Mouse (Mus musculus) liver, adult (tissue): Measurements from ENCODE around the gene Spsb2.

Source experiments
- GATA4 ChIP-seq: IDR thresholded peaks from 2 replicates; pipeline ENCODE4 v1.6.1; 2014; ENCODE audit warnings: mild to moderate bottlenecking, low read length; ENCODE audit not compliant: insufficient replicate concordance

Gene Spsb2

DNA sequence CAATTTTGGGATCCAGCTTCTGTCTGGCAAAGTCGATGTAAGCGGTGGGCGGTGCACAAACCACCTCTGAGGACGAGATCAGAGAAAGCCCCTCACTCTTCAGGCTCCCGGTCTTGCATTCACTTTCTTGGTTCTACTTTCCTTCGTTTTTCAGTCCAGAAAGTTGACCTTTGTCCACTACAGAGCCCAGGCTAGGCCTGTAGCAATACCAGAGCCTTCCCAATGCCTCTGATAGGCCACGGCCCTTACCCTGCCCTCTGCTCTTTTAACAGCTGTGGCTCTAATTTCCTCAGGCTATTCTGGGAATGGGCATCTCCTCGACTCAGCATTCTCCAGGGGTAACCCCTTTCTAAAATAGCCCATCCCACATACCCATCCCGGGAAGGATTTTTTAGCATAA is 4.4 kb downstream of the Spsb2 start:
- no peak for TF ChIP-seq GATA4

DNA sequence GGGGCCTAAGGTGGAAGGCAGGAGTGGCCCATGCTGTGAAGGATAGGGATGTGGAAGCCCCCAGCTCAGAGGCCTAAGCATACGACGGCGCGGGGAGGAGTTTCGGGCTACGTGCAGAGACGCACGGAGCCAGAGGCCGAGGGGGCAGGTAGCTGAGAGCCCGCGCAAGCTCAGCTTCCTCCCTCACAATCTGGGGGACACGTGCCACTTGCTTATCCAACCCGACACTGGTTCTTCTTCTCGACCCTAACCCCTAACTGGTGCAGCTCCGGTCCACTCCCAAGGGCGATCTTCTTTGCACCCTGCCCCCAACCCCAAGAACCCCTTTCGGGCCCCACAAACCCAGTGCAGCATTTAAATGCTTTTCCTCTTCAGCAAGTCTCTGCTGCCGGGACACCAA is 5.0 kb downstream of the Spsb2 start:
- no peak for TF ChIP-seq GATA4

DNA sequence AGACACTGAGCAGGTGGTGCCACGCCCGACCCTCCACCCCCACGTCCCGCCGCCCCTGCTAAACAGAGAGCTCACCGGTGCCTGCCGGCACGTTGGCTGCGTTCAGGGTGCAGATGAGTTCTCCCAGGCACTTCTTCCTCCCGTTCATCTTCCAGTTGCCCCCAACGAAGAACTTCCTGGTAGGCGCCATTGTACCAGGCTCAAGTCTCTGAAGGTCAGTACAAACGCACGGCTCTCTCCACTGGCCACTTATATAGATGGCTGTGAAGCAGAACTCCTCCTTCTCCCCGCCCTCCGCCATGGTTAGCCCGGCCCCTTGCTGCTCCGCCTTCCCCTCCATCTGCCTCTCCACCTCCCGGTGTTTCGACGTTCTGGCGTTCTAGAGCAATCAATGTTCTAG is 5.5 kb downstream of the Spsb2 start, which contains the start of gene Tpi1:
TSS of gene Tpi1 (minus strand) at position 364 of the 400 bp plus-strand sequence.
- TF ChIP-seq GATA4 = no peak

DNA sequence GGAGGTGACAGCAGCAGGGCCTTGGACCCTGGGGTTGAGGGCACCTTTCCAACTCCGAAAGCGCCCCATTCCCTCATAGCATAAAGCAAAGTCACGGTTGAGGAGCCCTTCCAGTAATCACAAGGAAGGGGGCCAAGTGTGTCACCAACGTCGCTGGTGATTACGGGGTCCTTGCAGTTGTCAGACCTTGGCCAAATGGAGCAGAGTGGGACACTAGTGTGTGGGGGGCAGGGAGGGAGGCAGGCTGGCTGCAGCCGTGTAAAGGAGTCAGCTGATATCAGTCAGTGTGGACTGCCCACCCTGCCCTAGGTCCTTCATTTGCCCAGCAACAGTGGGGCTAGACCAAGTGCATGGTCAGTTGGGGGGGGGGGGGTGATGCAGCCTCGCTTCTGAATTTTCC is 6.0 kb downstream of the Spsb2 start:
- no peak for TF ChIP-seq GATA4

DNA sequence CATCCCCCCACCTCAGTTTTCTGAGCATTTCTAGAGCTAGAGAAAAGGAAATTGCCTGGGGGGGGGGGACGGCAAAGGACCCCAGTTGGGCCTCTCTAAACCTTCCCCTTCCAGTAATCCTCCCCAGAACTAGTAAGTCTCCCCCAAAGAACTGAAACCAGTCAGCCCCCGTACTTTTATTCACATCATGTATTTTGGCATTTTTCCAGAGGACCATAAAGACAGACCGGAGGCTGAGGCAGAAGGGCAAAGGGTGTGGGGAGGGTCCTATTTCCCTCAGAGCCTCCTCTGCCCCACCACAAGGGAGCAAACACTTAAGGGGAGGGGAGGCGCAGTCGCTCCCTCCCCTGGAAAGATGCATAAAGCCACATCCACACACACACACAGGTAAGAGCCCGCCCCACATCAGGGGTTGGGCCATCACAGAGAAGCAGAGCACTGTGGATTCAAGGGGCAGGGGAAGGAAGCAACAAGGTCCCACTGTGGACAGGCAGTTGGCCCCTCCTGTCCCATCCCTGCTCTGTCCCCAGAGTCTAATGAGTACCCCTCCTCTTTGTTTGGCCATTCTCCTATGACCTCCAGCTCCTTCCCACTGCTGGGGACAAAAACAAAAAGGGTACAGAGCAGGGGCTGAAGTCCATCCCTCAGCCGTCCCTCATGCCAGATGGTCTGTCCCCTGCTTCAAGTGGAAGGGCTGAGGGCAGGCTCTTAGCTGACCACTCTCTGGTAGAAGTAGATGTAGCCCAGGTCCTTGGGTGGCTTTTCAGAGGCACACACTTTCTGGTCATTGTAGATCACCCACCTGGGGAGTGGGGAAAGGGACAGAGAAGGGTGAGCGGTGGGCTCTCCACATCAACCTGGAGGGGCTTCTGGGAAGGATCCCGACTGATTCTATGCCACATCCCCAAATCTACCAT is 6.7 kb downstream of the Spsb2 start:
- TF ChIP-seq GATA4 = no peak

DNA sequence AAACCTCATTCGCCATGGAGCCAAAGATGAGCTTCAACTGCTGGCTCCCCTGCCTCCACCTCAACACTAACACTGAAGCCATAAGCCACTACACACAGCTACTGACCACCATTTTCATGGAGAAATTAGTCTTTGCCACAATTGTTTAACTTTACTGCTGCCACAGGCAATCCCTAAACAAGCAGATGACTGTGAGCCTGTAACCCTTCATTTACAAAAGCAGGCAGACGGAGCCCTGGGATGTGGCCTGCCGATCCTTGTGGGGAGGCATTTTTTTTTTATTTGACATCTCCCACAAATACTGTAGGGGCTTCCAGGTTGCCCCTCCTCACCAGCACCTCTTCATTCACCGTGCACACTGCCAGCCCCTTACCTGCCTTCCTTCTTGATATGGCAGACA is 8.2 kb downstream of the Spsb2 start:
- TF ChIP-seq GATA4 = no peak

DNA sequence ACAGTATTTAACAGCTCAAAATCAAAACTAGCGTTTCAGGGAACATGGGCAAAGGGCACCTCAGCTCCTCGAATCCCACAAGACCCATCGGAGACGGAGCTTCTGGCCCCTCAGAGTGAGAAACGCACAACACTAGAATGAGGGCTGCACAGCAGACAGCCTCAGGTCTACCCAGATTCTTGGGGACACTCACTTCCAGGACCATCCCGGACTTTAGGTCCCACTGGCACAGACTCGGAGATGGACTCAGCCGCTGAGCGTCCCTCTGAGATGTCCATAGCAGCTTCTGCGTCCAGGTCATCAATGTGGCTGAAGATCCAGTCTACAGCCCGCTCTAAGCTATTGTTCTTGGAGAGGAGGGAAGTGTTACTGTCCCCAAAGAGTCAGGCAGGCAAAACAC is 8.7 kb downstream of the Spsb2 start:
- TF ChIP-seq GATA4 = no peak

DNA sequence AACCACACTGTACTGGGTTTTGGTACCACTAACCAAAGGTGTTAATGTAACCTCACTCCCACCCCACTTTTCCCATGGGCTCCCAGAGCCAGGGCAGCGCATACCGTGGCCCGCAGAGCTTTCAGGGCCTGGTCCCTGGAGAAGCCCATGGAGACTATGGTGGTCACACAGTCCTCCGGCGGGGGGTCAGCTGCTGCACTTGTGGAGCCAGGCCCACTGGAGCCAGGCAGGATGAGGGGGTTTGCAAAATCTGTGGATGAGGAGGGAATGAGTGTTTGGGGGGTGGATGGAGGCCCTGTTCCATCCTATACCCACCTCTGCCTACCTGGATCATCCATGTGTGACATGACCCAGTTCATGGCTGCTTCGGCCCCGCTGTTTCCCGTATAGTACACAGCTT is 9.1 kb downstream of the Spsb2 start:
- TF ChIP-seq GATA4 = no peak

DNA sequence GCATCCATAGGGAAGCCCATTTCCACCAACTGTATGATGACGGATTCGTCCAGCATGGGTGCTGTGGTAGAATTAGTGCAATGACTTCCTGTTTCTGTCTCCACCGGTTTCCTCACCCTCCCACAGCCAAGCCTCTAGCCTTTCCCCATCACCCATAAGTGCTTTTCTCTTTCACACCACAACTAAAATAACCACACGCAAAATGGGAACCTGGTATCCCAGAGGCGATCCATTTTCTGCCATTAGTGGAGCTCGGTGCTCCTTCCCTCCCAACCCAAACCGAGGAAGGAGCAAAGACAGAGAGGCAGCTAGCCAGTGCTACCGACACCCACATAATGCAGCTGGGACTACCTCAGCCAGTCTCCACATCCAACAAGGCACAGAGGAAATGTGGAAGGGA is 9.5 kb downstream of the Spsb2 start:
- TF ChIP-seq GATA4 = no peak

DNA sequence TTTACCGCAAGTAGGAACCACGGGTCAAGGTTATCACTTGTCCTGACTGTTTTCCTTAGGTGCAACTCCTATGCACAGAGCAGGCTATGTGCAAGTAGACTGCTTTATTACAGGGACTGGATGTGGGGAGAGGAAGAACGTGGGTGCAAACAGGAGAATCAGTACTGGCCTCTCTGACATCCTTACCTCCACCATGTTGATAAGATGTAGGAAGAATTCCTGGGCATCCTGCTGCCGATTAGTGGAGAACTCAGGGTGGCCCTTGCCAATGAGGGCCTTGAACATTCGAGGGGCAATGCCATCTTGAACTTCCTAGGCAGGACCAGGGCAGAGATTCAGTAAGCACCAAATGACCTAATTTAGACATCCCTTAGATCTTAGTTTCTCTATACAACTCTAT is 12.4 kb downstream of the Spsb2 start:
- TF ChIP-seq GATA4 = no peak

DNA sequence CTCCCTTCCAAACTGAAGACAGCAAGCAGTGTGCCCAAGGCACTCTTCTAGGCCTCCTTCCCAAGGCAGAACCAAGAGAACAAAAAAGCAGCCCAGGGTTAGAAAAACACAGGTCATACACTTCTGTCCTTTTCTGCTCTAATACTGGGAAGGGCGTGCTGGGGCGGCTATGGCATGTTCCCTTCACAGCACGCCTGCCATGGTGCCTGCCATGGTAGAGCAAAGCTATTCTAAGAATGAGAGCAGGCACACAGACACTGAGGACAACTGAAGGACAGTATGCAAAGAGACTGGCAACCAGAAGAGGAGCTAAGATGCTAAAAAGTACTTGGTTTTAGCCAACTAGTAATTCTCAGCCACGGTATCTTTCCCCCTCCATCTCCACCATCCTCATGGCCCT is 13.6 kb downstream of the Spsb2 start:
- TF ChIP-seq GATA4 = no peak

DNA sequence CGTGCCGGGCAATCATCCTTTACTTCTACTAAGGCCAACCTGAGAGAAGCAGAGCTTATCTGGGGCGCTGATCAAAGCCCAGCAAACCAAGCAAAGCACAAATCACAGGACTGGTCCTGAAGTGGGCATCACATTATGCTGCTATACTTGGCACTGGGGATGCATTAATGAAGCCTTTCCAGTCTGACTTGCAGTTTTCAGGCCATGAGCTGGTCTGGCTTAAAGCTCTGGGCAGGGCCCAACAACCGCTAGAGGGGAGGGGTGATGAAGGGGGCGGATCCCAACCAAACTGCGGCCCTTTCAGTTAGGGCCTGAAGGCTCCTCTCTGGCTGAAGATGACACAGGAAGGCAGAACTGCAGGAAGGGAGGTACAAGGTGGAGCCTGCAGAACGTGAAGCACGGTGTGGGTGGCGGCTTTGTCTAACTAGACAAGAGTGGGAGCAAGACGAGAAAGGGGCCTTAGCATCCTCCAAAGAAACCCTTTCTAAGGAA is 19.7 kb downstream of the Spsb2 start:
- TF ChIP-seq GATA4 = no peak

DNA sequence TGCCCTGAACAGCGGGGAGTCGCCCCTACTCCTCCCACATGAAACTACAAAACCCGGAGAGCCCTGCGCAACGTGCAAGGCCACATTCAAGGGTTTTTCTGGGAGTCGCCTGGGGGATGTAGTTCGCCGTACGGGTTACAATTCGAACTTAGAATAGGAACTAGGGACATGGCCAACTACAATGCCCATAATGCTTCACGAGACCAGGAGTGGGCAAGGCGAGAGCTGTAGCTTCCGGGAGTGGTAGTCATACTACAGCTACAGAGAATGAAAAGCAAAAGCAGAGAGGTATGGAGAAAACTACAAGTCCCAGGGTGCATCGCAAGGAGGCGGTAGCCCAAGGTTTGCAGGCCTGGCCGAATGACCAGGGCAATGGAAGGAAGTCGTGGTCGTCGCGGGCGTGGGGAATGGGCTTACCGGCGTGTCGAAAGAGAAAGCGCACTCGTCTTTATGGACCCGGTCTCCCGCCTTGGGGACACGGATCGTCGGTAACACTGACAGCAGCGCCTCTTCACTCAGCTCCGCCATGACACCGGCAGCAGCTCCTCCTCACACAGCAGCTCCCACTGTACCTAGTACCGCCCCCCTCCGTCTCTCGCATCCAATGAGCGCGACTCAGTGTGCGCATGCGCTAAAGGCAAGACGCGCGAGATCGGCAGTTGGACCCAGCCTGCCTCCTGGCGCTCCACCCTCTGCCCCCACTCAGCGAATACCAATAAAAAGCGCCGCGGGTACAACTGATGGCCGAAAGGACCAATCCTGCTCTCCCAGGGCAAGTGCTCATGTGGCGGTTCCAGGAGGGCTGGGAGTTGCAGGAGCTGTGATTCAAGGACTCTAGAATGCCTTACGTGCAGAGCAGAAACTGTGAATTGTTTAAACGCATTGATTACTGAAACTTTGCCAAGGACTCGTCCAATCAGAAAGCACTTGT is 20.7 kb downstream of the Spsb2 start, which contains the start of the genes Usp5 and Cdca3:
TSS of gene Usp5 (minus strand) at position 617 of the 931 bp plus-strand sequence.
TSS of gene Cdca3 (plus strand) at position 680 of the 931 bp plus-strand sequence.
- no peak for TF ChIP-seq GATA4

DNA sequence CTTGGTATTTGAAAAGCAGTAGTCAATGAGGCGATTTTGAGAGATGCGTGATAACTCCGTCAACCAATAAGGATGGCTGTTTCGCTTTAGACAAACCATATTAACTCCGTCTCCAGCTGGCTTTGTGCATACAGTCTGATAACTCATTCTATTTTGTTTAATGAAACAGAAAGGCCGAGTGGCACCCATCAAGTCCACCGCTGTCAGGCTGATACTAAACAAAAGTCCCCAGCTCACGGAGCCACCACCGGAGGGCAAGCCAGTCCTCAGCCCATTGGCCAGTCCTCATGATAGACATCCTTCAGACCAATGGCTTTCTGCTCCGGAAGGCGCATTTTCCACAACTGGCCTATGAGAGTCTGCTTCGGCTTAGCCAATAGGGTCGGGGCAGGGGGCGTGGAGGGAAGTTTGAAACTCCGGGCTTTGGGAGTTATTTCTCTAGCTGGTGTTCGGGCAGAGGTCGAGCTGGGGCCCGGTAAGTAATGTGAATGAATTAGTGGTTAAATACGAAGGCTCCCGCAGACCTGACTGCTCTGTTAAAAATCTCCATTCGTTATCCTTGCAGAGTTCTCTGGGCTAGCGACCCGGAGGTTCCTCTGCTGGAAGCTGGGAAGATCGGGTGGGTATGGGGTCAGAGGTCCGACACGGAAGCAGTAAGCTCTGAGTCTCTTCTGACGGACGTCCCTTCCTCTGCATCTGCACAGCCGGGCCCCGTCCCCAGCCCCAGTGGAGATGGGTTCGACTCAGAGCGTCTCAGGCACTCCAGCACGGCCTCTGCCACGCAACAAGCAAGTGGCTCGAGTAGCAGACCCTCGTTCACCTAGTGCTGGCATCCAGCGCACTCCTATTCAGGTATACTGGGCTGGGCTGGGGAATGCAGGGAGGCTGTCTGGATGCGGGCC is 21.6 kb downstream of the Spsb2 start:
- no peak for TF ChIP-seq GATA4
